Mouse (Mus musculus) neural tube, embryonic 14.5 days (tissue): ENCODE results near the gene Prdm10. TPM values are rescaled to one million over a fixed set of nuclear protein-coding genes. Genes with fewer than 3 reads are reported as not detected.

Source experiments
- ATAC-seq: fragments of 200-750 bp; cut with Nextera tagmentation; 2 replicates; pipeline ENCODE4 v1.8.0; 2017; ENCODE audit warnings: low read depth, mild to moderate bottlenecking, moderate TSS enrichment, moderate library complexity
- H3K27ac ChIP-seq: fragments of 300-500 bp; sonication (generic); 2 replicates; pipeline ENCODE4 v1.5.1; 2014; ENCODE audit warnings: low read depth, mild to moderate bottlenecking, control low read depth, low read length, moderate library complexity, mixed read lengths
- H3K27me3 ChIP-seq: fragments of 300-500 bp; sonication (generic); 2 replicates; pipeline ENCODE4 v1.6.1; 2014; ENCODE audit warnings: low read length; ENCODE audit not compliant: control insufficient read depth, insufficient read depth
- H3K36me3 ChIP-seq: fragments of 300-500 bp; sonication (generic); 2 replicates; pipeline ENCODE4 v1.6.1; 2014; ENCODE audit warnings: low read length, mixed read lengths; ENCODE audit not compliant: control insufficient read depth, insufficient read depth
- H3K4me1 ChIP-seq: fragments of 300-500 bp; sonication (generic); 2 replicates; pipeline ENCODE4 v1.6.1; 2014; ENCODE audit warnings: low read length; ENCODE audit not compliant: control insufficient read depth, insufficient read depth
- H3K4me2 ChIP-seq: fragments of 300-500 bp; sonication (generic); 2 replicates; pipeline ENCODE4 v1.6.1; 2014; ENCODE audit warnings: mild to moderate bottlenecking, low read depth, low read length, control low read depth
- H3K4me3 ChIP-seq: fragments of 300-500 bp; sonication (generic); 2 replicates; pipeline ENCODE4 v1.5.1; 2014; ENCODE audit warnings: low read depth, low read length, control low read depth, mixed read lengths
- H3K9ac ChIP-seq: fragments of 300-500 bp; sonication (generic); replicated peaks from 2 replicates; pipeline ENCODE4 v1.6.1; 2014; ENCODE audit warnings: low read depth, mild to moderate bottlenecking, control low read depth, low read length, mixed read lengths
- H3K9me3 ChIP-seq: fragments of 300-500 bp; sonication (generic); 2 replicates; pipeline ENCODE4 v1.6.1; 2016; ENCODE audit warnings: low read length; ENCODE audit not compliant: control insufficient read depth
- WGBS: fragments of 180-500 bp; shearing (Covaris S2); extraction: QIAGEN DNeasy Blood & Tissue Kit; methylation state at CpG from one replicate; pipeline ENCODE4 v1.1.7; 2014; 5-methylcytosine and 5-hydroxymethylcytosine counted together
- polyA plus RNA-seq: library from polyadenylated mRNA; unstranded; fragments of >200 nt; fragmentation: Nextera tagmentation; extraction: Ambion mirVana; gene quantifications from 2 replicates; pipeline ENCODE4 v1.2.1, GENCODE M21; 2014

Gene Prdm10
- polyA plus RNA-seq, 1 experiment from 2014 or later, result 11.6 TPM

DNA sequence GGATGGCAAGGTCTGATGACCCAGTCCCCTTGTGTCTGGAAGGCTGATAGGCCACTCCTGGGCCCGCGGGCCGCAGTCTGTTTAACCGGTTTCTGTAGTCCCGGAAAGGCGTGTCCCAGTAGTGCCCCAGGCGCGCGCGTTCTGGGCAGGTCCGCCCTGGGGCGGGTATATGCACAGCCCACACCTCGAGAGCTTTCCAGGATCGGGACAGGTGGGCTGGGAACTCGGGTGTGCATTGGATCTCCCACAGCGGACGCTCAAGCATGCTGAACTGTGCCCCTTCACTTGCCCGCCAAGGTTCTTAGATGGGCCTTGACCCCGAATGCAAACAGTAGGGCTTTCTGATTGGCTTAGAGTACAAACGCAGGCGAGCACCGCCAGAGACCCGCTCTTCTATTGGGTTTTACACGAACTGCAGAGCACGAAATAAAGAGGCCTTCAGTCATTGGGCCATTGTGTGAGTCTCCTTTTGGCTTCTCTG is 413 bp upstream of the Prdm10 start:
- Histone ChIP-seq H3K4me2 (peak overlapping the region; percentile 56), H3K36me3 (no peaks in the 10 kb centered on the region), H3K4me1 (peaks cover 16% of the 10 kb centered on the region), H3K9ac (peak overlapping the region; percentile 99), H3K27me3 (no peaks in the 10 kb centered on the region; the same call in 1 of the 2 replicates), H3K9me3 (no peaks in the 10 kb centered on the region), H3K27ac (peak overlapping the region; percentile 100), H3K4me3 (peak overlapping the region; percentile 75)
- whole genome bisulfite sequencing, result 0% methylated on average over 25 of the region's 25 CpGs
- ATAC-seq, result peak; percentile 91; the same call in 1 of the 2 replicates

GRCm38 (mm10) chr9:31281011-31281662 is 799 bp downstream of the Prdm10 start:
- peaks cover 16% of the 10 kb centered on the region for H3K4me1 ChIP-seq
- peak overlapping the region; percentile 59 for H3K4me2 ChIP-seq
- H3K9me3 ChIP-seq, result no peaks in the 10 kb centered on the region
- WGBS, result under 1% methylated on average over 42 of the region's 63 CpGs
- no peaks in the 10 kb centered on the region for H3K36me3 ChIP-seq
- peak overlapping the region; percentile 100 for H3K27ac ChIP-seq
- peak; percentile 58 for ATAC-seq
- H3K4me3 ChIP-seq, result peak overlapping the region; percentile 75
- peak overlapping the region; percentile 99 for H3K9ac ChIP-seq
- no peaks in the 10 kb centered on the region; the same call in 1 of the 2 replicates for H3K27me3 ChIP-seq

GRCm38 (mm10) chr9:31281663-31282015 is 1.3 kb downstream of the Prdm10 start:
- no peaks in the 10 kb centered on the region for H3K36me3 ChIP-seq
- no peaks in the 10 kb centered on the region; the same call in 1 of the 2 replicates for H3K27me3 ChIP-seq
- H3K4me1 ChIP-seq, result peaks cover 16% of the 10 kb centered on the region
- H3K9ac ChIP-seq, result peak overlapping the region; percentile 99
- no peak for ATAC-seq
- 3% methylated on average over 11 of the region's 11 CpGs for WGBS
- no peaks in the 10 kb centered on the region for H3K9me3 ChIP-seq
- peak overlapping the region; percentile 100 for H3K27ac ChIP-seq
- peak overlapping the region; percentile 59 for H3K4me2 ChIP-seq
- peak overlapping the region; percentile 75 for H3K4me3 ChIP-seq

- Histone ChIP-seq H3K9me3 (no peaks in the 10 kb centered on the region), H3K9ac (peak overlapping the region; percentile 26; the same call in 1 of the 2 replicates), H3K27me3 (no peaks in the 10 kb centered on the region; the same call in 1 of the 2 replicates), H3K4me3 (peak overlapping the region; percentile 75; the same call in 1 of the 2 replicates), H3K36me3 (no peaks in the 10 kb centered on the region), H3K4me2 (peak overlapping the region; percentile 59), H3K27ac (peak overlapping the region; percentile 60; the same call in 1 of the 2 replicates), H3K4me1 (peaks cover 16% of the 10 kb centered on the region)
- ATAC-seq, result no peak
- 28% methylated on average over 4 of the region's 4 CpGs for WGBS
These were observed 2.2 kb downstream of the Prdm10 start for GRCm38 (mm10) chr9:31282536-31282935.

DNA sequence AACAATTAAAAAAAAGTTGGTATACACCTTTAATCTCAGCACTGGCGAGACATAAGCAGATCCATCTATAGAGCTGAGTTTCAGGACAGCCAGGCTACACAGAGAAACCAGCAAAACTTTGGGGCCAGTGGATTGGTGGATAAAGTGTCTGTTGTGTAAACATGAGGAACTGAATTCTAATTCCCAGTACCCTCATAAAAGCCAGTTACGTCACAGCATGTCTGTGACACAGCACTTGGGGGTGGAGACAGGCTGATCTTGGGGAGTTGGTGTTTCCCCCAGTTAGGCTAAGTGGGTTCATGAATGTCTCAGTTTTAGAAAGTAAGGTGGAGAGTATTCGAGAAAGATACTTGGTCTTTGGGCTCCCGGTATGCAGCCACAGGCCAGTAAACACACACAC is 2.7 kb downstream of the Prdm10 start:
- Histone ChIP-seq H3K4me3 (no peak overlapping the region), H3K9me3 (no peaks in the 10 kb centered on the region), H3K27ac (0 out of 2 replicates have a peak overlapping the region, but pooled peaks have one; percentile 60), H3K36me3 (no peaks in the 10 kb centered on the region), H3K4me1 (peaks cover 16% of the 10 kb centered on the region), H3K4me2 (no peak overlapping the region), H3K9ac (no peak overlapping the region), H3K27me3 (no peaks in the 10 kb centered on the region; the same call in 1 of the 2 replicates)
- ATAC-seq, result no peak
- 77% methylated on average over 4 of the region's 4 CpGs for WGBS

- Histone ChIP-seq H3K4me1 (peaks cover 16% of the 10 kb centered on the region), H3K9ac (no peak overlapping the region), H3K4me2 (no peak overlapping the region), H3K36me3 (no peaks in the 10 kb centered on the region), H3K27me3 (no peaks in the 10 kb centered on the region; the same call in 1 of the 2 replicates), H3K4me3 (no peak overlapping the region), H3K9me3 (no peaks in the 10 kb centered on the region), H3K27ac (no peak overlapping the region)
- 88% methylated on average over 3 of the region's 3 CpGs for WGBS
- ATAC-seq, result no peak
These were observed 3.6 kb downstream of the Prdm10 start for GRCm38 (mm10) chr9:31283911-31284310.

DNA sequence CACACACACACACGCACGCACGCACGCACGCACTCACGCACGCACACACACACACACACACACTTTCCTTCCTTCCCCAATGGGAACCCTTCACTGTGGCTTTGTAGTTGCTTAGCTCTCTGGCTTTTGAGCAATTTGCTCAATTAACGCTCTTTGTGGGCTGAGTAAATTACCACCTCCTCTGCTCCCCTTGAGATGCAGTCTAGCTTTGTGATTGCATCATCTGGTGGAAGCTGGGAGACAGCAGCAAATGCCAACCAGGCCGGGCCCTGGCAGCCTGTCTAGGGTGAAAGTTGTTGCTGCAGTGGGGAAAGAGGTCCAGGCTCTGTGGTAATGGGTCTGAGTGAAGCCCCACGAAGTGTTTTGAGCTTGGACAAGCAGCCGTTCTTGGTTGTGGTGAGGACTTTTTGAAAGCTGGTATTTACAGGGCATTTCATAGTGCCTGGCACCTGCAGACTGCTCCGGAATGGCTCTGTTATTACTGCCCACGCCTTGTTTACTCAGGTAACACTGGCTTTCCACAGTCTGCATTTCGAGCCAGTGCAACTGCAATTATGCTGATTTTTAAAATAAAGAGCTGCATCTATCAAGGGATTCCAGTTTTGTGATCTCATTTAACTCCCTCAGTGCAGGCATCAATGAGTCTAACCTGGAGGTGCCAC is 10.0 kb downstream of the Prdm10 start:
- H3K36me3 ChIP-seq, result no peaks in the 10 kb centered on the region
- H3K4me2 ChIP-seq, result no peak overlapping the region
- H3K4me1 ChIP-seq, result peaks cover 3% of the 10 kb centered on the region; the same call in 1 of the 2 replicates
- no peaks in the 10 kb centered on the region for H3K27me3 ChIP-seq
- no peak overlapping the region for H3K4me3 ChIP-seq
- peak; percentile 57; the same call in 1 of the 2 replicates for ATAC-seq
- no peaks in the 10 kb centered on the region for H3K9me3 ChIP-seq
- no peak overlapping the region for H3K9ac ChIP-seq
- H3K27ac ChIP-seq, result peak overlapping the region; percentile 22; the same call in 1 of the 2 replicates
- 71% methylated on average over 14 of the region's 14 CpGs for WGBS

DNA sequence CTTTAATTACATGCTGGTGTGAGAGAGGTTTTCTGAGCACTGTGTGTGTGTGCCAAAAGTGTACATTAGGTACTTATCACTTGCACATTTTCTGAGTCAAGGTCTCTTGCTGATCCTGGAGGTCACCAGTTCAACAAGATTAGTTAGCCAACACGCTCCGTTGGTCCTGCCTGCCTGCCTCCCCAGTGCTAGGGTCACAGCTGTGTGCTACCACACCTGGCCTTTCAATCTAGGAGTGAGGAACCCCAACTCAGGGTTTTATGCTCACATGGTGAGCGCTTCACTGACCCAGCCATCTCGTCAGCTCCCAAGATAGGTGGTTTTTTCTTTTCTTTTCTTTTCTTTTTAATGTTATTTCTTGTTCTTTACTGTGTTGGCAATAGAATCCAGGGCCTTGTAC is 11.6 kb downstream of the Prdm10 start:
- Histone ChIP-seq H3K36me3 (no peaks in the 10 kb centered on the region), H3K27me3 (no peaks in the 10 kb centered on the region), H3K9me3 (no peaks in the 10 kb centered on the region), H3K27ac (no peak overlapping the region), H3K9ac (no peak overlapping the region), H3K4me1 (peaks cover 3% of the 10 kb centered on the region; the same call in 1 of the 2 replicates), H3K4me3 (no peak overlapping the region), H3K4me2 (no peak overlapping the region)
- WGBS, result 80% methylated on average over 4 of the region's 4 CpGs
- no peak for ATAC-seq

DNA sequence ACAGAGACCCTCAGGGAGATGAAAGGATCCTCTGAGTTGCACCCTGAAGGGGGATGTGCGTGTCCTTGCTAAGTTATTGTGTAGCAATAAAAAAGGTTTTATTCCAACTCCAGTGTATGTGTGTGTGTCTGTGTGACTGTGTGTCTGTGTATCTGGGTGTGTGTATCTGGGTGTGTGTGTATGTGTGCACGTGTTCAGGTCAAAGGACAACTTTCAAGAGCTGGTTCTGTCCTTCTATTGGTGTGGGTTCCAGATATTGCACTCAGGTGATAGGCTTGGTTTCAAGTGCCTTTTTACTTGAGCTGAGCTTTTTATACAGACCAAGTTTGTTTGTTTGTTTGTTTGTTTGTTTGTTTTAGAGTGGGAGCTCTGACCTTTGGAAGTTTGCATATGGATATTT is 12.9 kb downstream of the Prdm10 start:
- no peak overlapping the region for H3K27ac ChIP-seq
- ATAC-seq, result no peak
- no peak overlapping the region for H3K4me2 ChIP-seq
- peaks cover 3% of the 10 kb centered on the region; the same call in 1 of the 2 replicates for H3K4me1 ChIP-seq
- H3K36me3 ChIP-seq, result no peaks in the 10 kb centered on the region
- H3K27me3 ChIP-seq, result no peaks in the 10 kb centered on the region
- 72% methylated on average over 2 of the region's 2 CpGs for WGBS
- no peak overlapping the region for H3K4me3 ChIP-seq
- no peak overlapping the region for H3K9ac ChIP-seq
- no peaks in the 10 kb centered on the region for H3K9me3 ChIP-seq
